Mouse (Mus musculus): ENCODE results near the gene Dbx2. TPM values are rescaled to one million over a fixed set of nuclear protein-coding genes. Genes with fewer than 3 reads are reported as not detected.

Gene Dbx2
- total RNA-seq, 2 experiments from 2014 or later = 26.0 to 29.4 TPM

- no peak for DNase-seq (ENCODE audit: low spot score in 2 of 2)
These were observed 16.5 kb downstream of the Dbx2 start for GRCm38 (mm10) chr15:95639115-95639828.

DNA sequence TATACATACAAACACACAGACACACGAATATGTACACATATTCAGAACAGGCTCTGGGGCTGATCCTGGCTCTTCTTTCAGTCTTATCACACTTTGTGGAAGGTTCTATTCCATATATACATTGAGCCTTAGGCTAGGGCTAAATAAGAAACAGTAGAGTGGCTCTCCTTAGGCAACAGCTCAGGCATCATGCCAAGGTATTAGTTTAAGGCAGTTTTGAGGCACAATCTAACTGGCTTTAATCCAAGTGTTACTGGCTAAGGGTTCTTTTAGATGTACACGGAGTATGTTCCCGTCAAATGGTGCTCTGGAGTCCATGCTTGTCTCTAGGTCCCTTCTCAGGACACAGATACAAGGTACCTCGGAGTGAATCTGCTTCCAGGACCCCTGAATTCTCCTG lies 31.4 kb downstream of the Dbx2 start:
- DNase-seq (ENCODE audit: low spot score in 2 of 2) = no peak

- no peak for DNase-seq (ENCODE audit: low spot score in 2 of 2)
These were observed 33.0 kb downstream of the Dbx2 start for GRCm38 (mm10) chr15:95622797-95623196.

DNA sequence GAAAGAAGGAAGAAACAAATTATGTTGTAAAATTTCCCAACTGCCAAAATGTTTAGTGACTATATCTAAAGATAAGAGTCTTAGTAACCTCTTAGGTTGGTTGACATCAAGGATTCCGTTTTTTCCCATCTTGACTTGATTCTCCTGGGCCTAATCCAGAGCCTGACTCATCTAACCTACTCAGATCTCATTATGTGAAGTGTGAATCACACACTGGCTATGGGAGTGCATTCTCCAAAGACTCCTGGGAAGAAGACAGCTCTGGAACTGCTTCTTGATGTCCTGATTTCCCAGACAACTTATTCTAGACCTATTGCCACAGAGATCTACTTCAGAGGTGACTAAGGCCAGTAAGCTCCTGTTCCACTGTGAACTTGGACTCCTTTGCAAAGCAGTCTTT lies 43.2 kb downstream of the Dbx2 start:
- no peak for DNase-seq (ENCODE audit: low spot score in 2 of 2)

DNA sequence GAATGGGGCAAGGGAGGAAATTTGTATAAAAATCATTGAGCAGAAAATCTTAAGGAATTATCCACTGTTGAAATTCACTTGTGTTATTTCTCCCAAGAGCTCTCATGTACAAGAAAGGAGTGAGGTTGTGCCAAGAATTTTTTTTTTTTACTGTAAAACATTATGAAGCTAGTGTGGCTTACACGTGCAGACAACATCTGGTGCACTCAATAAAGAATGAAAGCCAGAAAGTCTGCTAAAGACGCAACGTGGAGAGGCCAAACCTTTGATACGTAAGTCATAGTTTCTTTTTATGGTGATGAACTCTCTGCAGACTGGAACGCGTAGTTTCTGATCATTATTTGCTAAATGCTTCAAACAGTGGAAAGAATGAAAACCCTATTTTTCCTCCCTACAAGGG lies 54.6 kb downstream of the Dbx2 start:
- no peak for DNase-seq (ENCODE audit: low spot score in 2 of 2)

GRCm38 (mm10) chr15:95598630-95599029 lies 57.1 kb downstream of the Dbx2 start:
- DNase-seq (ENCODE audit: low spot score in 2 of 2) = peak in 1 of 2 experiments; percentile 57

- DNase-seq (ENCODE audit: low spot score in 2 of 2) = no peak
These were observed 68.9 kb downstream of the Dbx2 start for GRCm38 (mm10) chr15:95586906-95587305.

GRCm38 (mm10) chr15:95584891-95585290 lies 70.9 kb downstream of the Dbx2 start:
- no peak for DNase-seq (ENCODE audit: low spot score in 2 of 2)

- peak; percentile 43 to 86 for DNase-seq (ENCODE audit: low spot score in 2 of 2)
These were observed 81.1 kb downstream of the Dbx2 start for GRCm38 (mm10) chr15:95574661-95575060.

Other genes starting within 250 kb of the Dbx2 start
- gene Nell2, start 127.4 kb downstream of the Dbx2 start, total RNA-seq (2021) = 100 to 1,000 TPM; 710 to 754 TPM
- 10 to 100 TPM; 20.6 to 27.4 TPM for gene Ano6, start 134.9 kb upstream of the Dbx2 start, total RNA-seq (2021)